Comparison of ENCODE assay signal across 28 mouse cellular contexts in the genomic region with DNA sequence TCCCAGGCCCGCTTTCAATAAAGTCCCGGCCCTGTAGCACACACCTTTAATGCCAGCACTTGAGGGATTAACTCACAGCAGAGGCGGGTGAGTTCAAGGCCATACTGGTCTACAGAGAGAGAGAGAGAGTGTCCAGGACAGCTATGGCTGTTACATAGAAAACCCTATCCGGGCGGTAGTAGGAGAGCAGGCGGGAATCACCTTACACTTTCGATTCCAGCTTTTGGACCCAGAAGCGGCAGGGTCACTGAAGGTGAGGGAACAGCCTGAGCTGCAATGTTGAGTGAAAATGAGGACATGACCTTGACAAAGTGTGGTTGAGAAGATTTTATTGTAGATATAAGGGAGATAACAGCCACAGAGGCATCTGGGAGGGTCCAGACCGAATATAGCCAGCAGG. TPM values are rescaled to one million over a fixed set of nuclear protein-coding genes. Genes with fewer than 3 reads are reported as not detected.
DNase-seq lines count a peak whose midpoint lies in the region; ATAC-seq and TF ChIP-seq lines count a peak whose summit lies in the region.
"Had no signal": no experiment of that assay in that cellular context is flagged by ENCODE, and none has a peak within 500 bp of the region (broad histone marks: within the 10 kb centered on the region; RNA-seq: fewer than 3 reads in every experiment).

No protein-coding gene starts in this region.

- no peaks in the 10 kb centered on the region for H3K9me3 ChIP-seq in liver, embryonic 15.5 days (replicated peaks)
- no peaks in the 10 kb centered on the region for H3K9me3 ChIP-seq in midbrain, embryonic 14.5 days (ENCODE audit: control insufficient read depth, low read length)
- H3K9me3 ChIP-seq: embryonic facial prominence, embryonic 13.5 days; forebrain, embryonic 10.5 days; forebrain, embryonic 15.5 days; hindbrain, embryonic 10.5 days; hindbrain, embryonic 15.5 days; midbrain, embryonic 15.5 days; neural tube, embryonic 15.5 days had no signal

- H3K4me2 ChIP-seq in liver, embryonic 15.5 days, result no peak overlapping the region
- no peak overlapping the region for H3K4me2 ChIP-seq in midbrain, embryonic 14.5 days (ENCODE audit: low read length)
- H3K4me2 ChIP-seq: embryonic facial prominence, embryonic 13.5 days; forebrain, embryonic 15.5 days; hindbrain, embryonic 15.5 days; lung, embryonic 14.5 days; midbrain, embryonic 15.5 days; neural tube, embryonic 15.5 days had no signal

- TF ChIP-seq POLR2A in testis, adult 2 months (IDR thresholded peaks at IDR 0.05; ENCODE audit: control insufficient read depth, low read depth, low read length), result no peak

- WGBS in liver, embryonic 15.5 days (ENCODE audit: insufficient replicate concordance), result 80% methylated on average over 9 of the region's 9 CpGs
- WGBS in midbrain, embryonic 14.5 days, result 98% methylated on average over 9 of the region's 9 CpGs

- H3K27ac ChIP-seq in testis, adult 2 months (ENCODE audit: control insufficient read depth, insufficient read depth, low read depth, low read length), result peak overlapping the region; percentile 27; the same call in 1 of the 2 replicates
- 0 out of 2 replicates have a peak overlapping the region, but pooled peaks have one; percentile 24 for H3K27ac ChIP-seq in liver, embryonic 15.5 days (replicated peaks)
- no peak overlapping the region for H3K27ac ChIP-seq in midbrain, embryonic 14.5 days (replicated peaks; ENCODE audit: low read depth, low read length)
- H3K27ac ChIP-seq: embryonic facial prominence, embryonic 13.5 days; forebrain, embryonic 10.5 days; forebrain, embryonic 15.5 days; hindbrain, embryonic 10.5 days; hindbrain, embryonic 15.5 days; layer of hippocampus, adult 2 months; midbrain, embryonic 15.5 days; neural tube, embryonic 15.5 days had no signal

- H3K36me3 ChIP-seq in testis, adult 2 months (ENCODE audit: control insufficient read depth, insufficient read depth, low read length), result peaks cover 3% of the 10 kb centered on the region; the same call in 1 of the 2 replicates
- peaks cover 18% of the 10 kb centered on the region; the same call in 1 of the 2 replicates for H3K36me3 ChIP-seq in liver, embryonic 15.5 days (replicated peaks)
- H3K36me3 ChIP-seq in midbrain, embryonic 14.5 days (ENCODE audit: control insufficient read depth, insufficient read depth, low read length), result peaks cover 20% of the 10 kb centered on the region

- H3K27me3 ChIP-seq in testis, adult 2 months (ENCODE audit: control insufficient read depth, insufficient read depth, low read length), result no peaks in the 10 kb centered on the region
- H3K27me3 ChIP-seq in liver, embryonic 15.5 days, result no peaks in the 10 kb centered on the region
- no peaks in the 10 kb centered on the region for H3K27me3 ChIP-seq in midbrain, embryonic 14.5 days (ENCODE audit: control insufficient read depth, insufficient read depth, low read length)
- H3K27me3 ChIP-seq: embryonic facial prominence, embryonic 13.5 days; forebrain, embryonic 15.5 days; hindbrain, embryonic 15.5 days; midbrain, embryonic 15.5 days; neural tube, embryonic 15.5 days had no signal

- no peak overlapping the region for H3K4me3 ChIP-seq in testis, adult 2 months (ENCODE audit: control insufficient read depth, low read depth, low read length)
- H3K4me3 ChIP-seq in liver, embryonic 15.5 days (replicated peaks), result no peak overlapping the region
- H3K4me3 ChIP-seq in midbrain, embryonic 14.5 days (replicated peaks; ENCODE audit: low read depth, low read length), result no peak overlapping the region
- H3K4me3 ChIP-seq: embryonic facial prominence, embryonic 13.5 days; forebrain, embryonic 10.5 days; forebrain, embryonic 15.5 days; hindbrain, embryonic 10.5 days; hindbrain, embryonic 15.5 days; layer of hippocampus, adult 2 months; midbrain, embryonic 15.5 days; neural tube, embryonic 15.5 days had no signal

- TF ChIP-seq CTCF in testis, adult 2 months (IDR thresholded peaks at IDR 0.05; ENCODE audit: control insufficient read depth, insufficient read depth, insufficient replicate concordance, low read depth, low read length), result no peak

- H3K4me1 ChIP-seq in testis, adult 2 months (ENCODE audit: control insufficient read depth, insufficient read depth, low read length), result peaks cover 9% of the 10 kb centered on the region
- peaks cover 53% of the 10 kb centered on the region for H3K4me1 ChIP-seq in liver, embryonic 15.5 days (replicated peaks)
- no peaks in the 10 kb centered on the region for H3K4me1 ChIP-seq in midbrain, embryonic 14.5 days (ENCODE audit: control insufficient read depth, insufficient read depth, low read length)
- H3K4me1 ChIP-seq: forebrain, embryonic 15.5 days; hindbrain, embryonic 15.5 days; midbrain, embryonic 15.5 days; neural tube, embryonic 15.5 days had no signal

- peak; percentile 73 for DNase-seq in heart, adult 11 months
- DNase-seq in heart, adult 8-10 months (ENCODE audit: low spot score), result no peak
- no peak for DNase-seq in testis, postnatal 10 days (ENCODE audit: low spot score)
- DNase-seq in midbrain, embryonic 14.5 days, result no peak
- DNase-seq in layer of hippocampus, adult 9-10 months (ENCODE audit: low spot score), result no peak
- DNase-seq: B cell, adult 2 months; cerebellum, adult 18-20 months; cerebellum, postnatal 10 days; heart, postnatal 14 days; kidney, adult 2 months; kidney, postnatal 36 days; left cerebral cortex, postnatal 4 days; lung, embryonic 14.5 days; lung, postnatal 14 days; retina, postnatal 1 day; right cerebral cortex, postnatal 14 days; spleen, adult 18-20 months had no signal

- no peak overlapping the region; the same call in 1 of the 2 replicates for H3K9ac ChIP-seq in liver, embryonic 15.5 days
- no peak overlapping the region for H3K9ac ChIP-seq in midbrain, embryonic 14.5 days (replicated peaks; ENCODE audit: low read length)
- H3K9ac ChIP-seq: embryonic facial prominence, embryonic 13.5 days; forebrain, embryonic 15.5 days; hindbrain, embryonic 15.5 days; lung, embryonic 14.5 days; midbrain, embryonic 15.5 days; neural tube, embryonic 15.5 days had no signal

- no peak for ATAC-seq in liver, embryonic 15.5 days (ENCODE audit: insufficient read depth)
- no peak for ATAC-seq in midbrain, embryonic 14.5 days (ENCODE audit: low FRiP score, low TSS enrichment)
- ATAC-seq: forebrain, embryonic 15.5 days; inflammation-experienced regulatory T-cells, adult 6 months; midbrain, embryonic 15.5 days had no signal

RNA-seq across cellular contexts. Expression of a gene that starts 11.7 kb away (rescaled TPM):
- total RNA-seq in heart, adult 8-10 months (2022), result 10 to 100 TPM; 23.8 to 30.2 (median 29.1) TPM
- polyA plus RNA-seq in testis, adult 2 months (2012; rRNA removed), result 43.1 and 48.9 TPM in 2 replicates
- polyA plus RNA-seq in liver, embryonic 15.5 days (2015; fragmentation: Nextera tagmentation; extraction: Ambion mirVana), result 46.9 and 51.4 TPM in 2 replicates
- 70.4 and 95.1 TPM in 2 replicates for polyA plus RNA-seq in midbrain, embryonic 14.5 days (2014; fragmentation: Nextera tagmentation; extraction: Ambion mirVana)

RNA-seq across cellular contexts. Expression of a gene that starts 27.3 kb away (rescaled TPM):
- total RNA-seq in heart, adult 8-10 months (2022), result 1 to 10 TPM; 6.2 to 7.8 (median 6.9) TPM
- 3.2 and 3.5 TPM in 2 replicates for polyA plus RNA-seq in testis, adult 2 months (2012; rRNA removed)
- polyA plus RNA-seq in liver, embryonic 15.5 days (2015; fragmentation: Nextera tagmentation; extraction: Ambion mirVana), result 5.4 and 5.9 TPM in 2 replicates
- 15.6 and 19.9 TPM in 2 replicates for polyA plus RNA-seq in midbrain, embryonic 14.5 days (2014; fragmentation: Nextera tagmentation; extraction: Ambion mirVana)

RNA-seq across cellular contexts. Expression of a gene that starts 50.8 kb away (rescaled TPM):
- 10 to 100 TPM; 29.2 to 37.0 (median 30.2) TPM for total RNA-seq in heart, adult 8-10 months (2022)
- polyA plus RNA-seq in testis, adult 2 months (2012; rRNA removed), result 23.6 and 29.9 TPM in 2 replicates
- polyA plus RNA-seq in liver, embryonic 15.5 days (2015; fragmentation: Nextera tagmentation; extraction: Ambion mirVana), result 18.6 and 19.9 TPM in 2 replicates
- 49.4 and 49.9 TPM in 2 replicates for polyA plus RNA-seq in midbrain, embryonic 14.5 days (2014; fragmentation: Nextera tagmentation; extraction: Ambion mirVana)
